Mouse (Mus musculus): ENCODE results near the gene Prrc2b. TPM values are rescaled to one million over a fixed set of nuclear protein-coding genes. Genes with fewer than 3 reads are reported as not detected.

Prrc2b gene
- total and polyA plus RNA-seq, 2 experiments from 2014 or later: 19.5 to 66.5 TPM

DNA sequence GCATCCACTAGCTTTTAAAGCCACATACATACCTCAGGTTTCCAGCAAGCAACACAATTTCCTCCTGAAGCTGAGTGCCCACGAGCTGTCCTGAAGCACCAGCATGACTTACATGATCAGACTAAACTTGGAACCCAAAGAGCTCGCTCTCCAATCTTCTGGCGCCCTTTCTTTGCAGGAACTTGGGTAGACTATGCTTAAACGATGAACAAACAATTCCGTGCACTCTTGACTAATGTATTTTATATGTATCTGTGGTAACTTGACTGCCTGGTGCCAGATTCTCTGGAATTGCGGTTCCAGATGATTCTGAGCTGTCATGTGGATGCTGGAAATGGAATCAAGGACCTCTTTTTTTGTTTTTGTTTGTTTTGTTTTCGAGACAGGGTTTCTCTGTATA, 84.6 kb downstream of the Prrc2b start:
- peak overlapping the region; percentile 68 for H3K4me3 ChIP-seq (ENCODE audit: low read depth, low read length)
- ATAC-seq (ENCODE audit: insufficient read depth, low read depth) (no peak), DNase-seq (ENCODE audit: low spot score) (no peak)
- H3K27ac ChIP-seq (ENCODE audit: low read depth): peak overlapping the region; percentile 91; the same call in 1 of the 2 replicates
- peak overlapping the region; percentile 94 for H3K4me2 ChIP-seq (ENCODE audit: low read depth, low read length)
- no peaks in the 10 kb centered on the region for H3K27me3 ChIP-seq (ENCODE audit: control insufficient read depth, insufficient read depth, low read length)
- H3K36me3 ChIP-seq (replicated peaks; ENCODE audit: control insufficient read depth, insufficient read depth, low read length): peaks cover 39% of the 10 kb centered on the region
- peak overlapping the region; percentile 67 for H3K9ac ChIP-seq (replicated peaks; ENCODE audit: low read depth, low read length)
- H3K9me3 ChIP-seq (replicated peaks; ENCODE audit: control insufficient read depth, low read length): no peaks in the 10 kb centered on the region
- peaks cover 15% of the 10 kb centered on the region for H3K4me1 ChIP-seq (ENCODE audit: control insufficient read depth, insufficient read depth)
- TF ChIP-seq CTCF (IDR thresholded peaks at IDR 0.05; ENCODE audit: low read depth): no peak
- no peak for TF ChIP-seq EP300 (IDR thresholded peaks at IDR 0.05; ENCODE audit: low read depth)
- 31% methylated on average over 7 of the region's 7 CpGs for WGBS

DNA sequence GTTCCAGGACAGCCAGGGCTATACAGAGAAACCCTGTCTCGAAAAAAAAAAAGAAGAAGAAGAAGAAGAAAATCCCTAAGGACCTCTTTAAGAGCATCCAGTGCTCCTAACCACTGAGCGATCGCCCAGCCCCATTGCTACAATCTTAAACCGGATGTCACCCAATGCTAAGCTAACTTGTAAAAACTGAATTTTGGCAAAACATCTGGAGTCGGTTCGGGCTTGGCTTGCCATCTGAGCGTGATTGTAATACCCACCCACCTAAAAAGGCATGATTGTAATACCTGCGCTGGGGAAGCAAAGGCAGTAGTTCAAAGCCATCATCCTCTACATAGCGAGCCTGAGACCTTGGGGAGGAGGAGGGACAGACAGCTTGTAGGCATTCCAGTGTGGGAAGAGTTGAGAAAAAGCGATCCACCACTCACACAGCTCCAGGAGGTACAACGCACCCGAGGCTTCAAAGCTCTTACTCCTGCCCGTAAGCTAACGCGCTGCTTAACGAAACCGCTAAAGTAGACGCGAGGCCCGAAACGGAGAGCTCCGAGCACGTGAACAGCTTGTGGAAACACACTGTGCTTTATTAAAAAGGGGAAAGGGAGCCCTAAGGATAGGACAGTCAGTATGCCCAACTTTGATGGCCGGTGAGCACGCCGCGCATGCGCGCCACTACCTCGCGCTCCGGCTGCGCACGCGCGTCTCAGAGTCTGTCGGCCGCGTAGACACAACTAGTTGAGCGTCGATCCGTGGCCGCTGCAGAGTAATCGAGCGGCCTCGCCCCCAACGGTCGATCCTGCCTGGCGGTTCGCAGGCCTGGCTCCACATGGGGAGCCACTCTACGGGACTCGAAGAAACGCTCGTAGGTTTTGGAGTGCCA, 85.2 kb downstream of the Prrc2b start, which contains the start of gene Pomt1:
Pomt1 (plus strand) TSS at position 705 of the 874 bp plus-strand sequence.
- H3K27ac ChIP-seq (ENCODE audit: low read depth): peak within 1 kb of the TSS; percentile 91
- H3K36me3 ChIP-seq (replicated peaks; ENCODE audit: control insufficient read depth, insufficient read depth, low read length): peaks cover 32% of the 10 kb centered on the region
- WGBS: under 1% methylated on average over 54 of the region's 54 CpGs
- H3K9ac ChIP-seq (replicated peaks; ENCODE audit: low read depth, low read length): peak within 1 kb of the TSS; percentile 67
- ATAC-seq (ENCODE audit: insufficient read depth, low read depth) (peak; percentile 88), DNase-seq (ENCODE audit: low spot score) (peak; percentile 97)
- no peaks in the 10 kb centered on the region for H3K9me3 ChIP-seq (replicated peaks; ENCODE audit: control insufficient read depth, low read length)
- H3K27me3 ChIP-seq (ENCODE audit: control insufficient read depth, insufficient read depth, low read length): no peaks in the 10 kb centered on the region
- H3K4me1 ChIP-seq (ENCODE audit: control insufficient read depth, insufficient read depth): peaks cover 15% of the 10 kb centered on the region
- TF ChIP-seq CTCF (IDR thresholded peaks at IDR 0.05; ENCODE audit: low read depth) (0 out of 2 replicates have a peak, but pooled peaks have one; percentile 6), EP300 (IDR thresholded peaks at IDR 0.05; ENCODE audit: low read depth) (no peak)
- peak within 1 kb of the TSS; percentile 94 for H3K4me2 ChIP-seq (ENCODE audit: low read depth, low read length)
- H3K4me3 ChIP-seq (ENCODE audit: low read depth, low read length): peak within 1 kb of the TSS; percentile 68

DNA sequence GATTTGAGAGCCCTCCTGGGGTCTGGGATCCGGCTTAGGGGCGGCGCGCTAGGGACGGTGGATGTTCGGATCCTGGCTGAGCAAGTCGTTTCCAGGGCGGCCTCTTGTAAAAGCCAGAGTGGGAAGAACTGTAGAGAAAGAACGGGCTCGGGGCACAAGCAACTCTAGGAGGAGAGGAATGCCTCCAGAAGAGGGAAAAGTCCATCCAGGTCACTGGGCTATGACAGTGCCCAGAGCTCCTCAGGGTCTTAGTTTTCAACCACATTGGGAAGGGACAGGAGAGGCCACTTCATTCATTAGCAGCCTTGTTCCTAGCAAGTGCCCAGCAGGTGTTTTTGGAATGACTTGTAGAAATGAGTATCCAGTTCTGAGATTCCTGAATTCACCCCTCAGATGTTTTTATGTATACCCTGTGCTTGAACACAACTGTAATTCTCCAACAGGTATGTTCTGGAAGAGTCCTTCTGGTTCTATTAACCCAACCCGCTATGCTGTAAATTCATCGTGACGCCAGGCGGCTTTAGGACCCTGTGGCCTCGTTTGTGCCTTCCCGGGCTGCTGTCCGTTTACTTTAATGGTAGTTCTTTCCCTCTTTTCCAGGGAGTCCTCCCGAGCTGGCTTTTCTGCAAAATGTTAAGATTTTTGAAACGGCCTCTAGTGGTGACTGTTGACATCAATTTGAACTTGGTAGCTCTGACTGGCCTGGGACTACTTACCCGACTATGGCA, 86.0 kb downstream of the Prrc2b start:
- H3K4me2 ChIP-seq (ENCODE audit: low read depth, low read length): peak overlapping the region; percentile 94
- TF ChIP-seq CTCF (IDR thresholded peaks at IDR 0.05; ENCODE audit: low read depth) (peak; percentile 41), EP300 (IDR thresholded peaks at IDR 0.05; ENCODE audit: low read depth) (no peak)
- ATAC-seq (ENCODE audit: insufficient read depth, low read depth): peak; percentile 31
- H3K4me1 ChIP-seq (ENCODE audit: control insufficient read depth, insufficient read depth): peaks cover 15% of the 10 kb centered on the region
- no peaks in the 10 kb centered on the region for H3K27me3 ChIP-seq (ENCODE audit: control insufficient read depth, insufficient read depth, low read length)
- H3K36me3 ChIP-seq (replicated peaks; ENCODE audit: control insufficient read depth, insufficient read depth, low read length): peaks cover 24% of the 10 kb centered on the region
- peak overlapping the region; percentile 91 for H3K27ac ChIP-seq (ENCODE audit: low read depth)
- H3K9me3 ChIP-seq (replicated peaks; ENCODE audit: control insufficient read depth, low read length): no peaks in the 10 kb centered on the region
- H3K4me3 ChIP-seq (ENCODE audit: low read depth, low read length): peak overlapping the region; percentile 68
- H3K9ac ChIP-seq (replicated peaks; ENCODE audit: low read depth, low read length): peak overlapping the region; percentile 67
- 0% methylated on average over 20 of the region's 20 CpGs for WGBS
- peak; percentile 73 for DNase-seq (ENCODE audit: low spot score)

DNA sequence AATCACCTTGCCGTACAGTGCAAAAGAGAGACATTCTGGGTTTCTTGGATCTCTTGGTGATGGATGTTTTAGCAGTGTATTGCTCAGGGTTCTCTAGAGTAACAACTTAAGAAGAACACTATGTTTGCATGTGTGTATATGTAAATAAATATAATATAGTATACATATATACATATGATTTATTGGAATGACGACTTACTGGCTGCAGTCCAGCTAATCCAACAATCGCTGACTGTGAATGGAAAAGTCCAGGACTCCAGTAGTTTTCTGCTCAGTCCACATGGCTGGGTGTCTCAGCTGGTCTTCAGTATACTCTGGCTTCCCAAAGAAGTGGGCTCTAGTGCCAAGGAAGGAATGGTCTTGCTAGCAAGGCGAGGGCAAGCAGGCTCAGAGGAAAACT, 86.7 kb downstream of the Prrc2b start:
- Histone ChIP-seq H3K27ac (ENCODE audit: low read depth) (no peak overlapping the region), H3K4me1 (ENCODE audit: control insufficient read depth, insufficient read depth) (peaks cover 15% of the 10 kb centered on the region), H3K27me3 (ENCODE audit: control insufficient read depth, insufficient read depth, low read length) (no peaks in the 10 kb centered on the region), H3K9ac (replicated peaks; ENCODE audit: low read depth, low read length) (peak overlapping the region; percentile 67; the same call in 1 of the 2 replicates), H3K4me3 (ENCODE audit: low read depth, low read length) (peak overlapping the region; percentile 68), H3K4me2 (ENCODE audit: low read depth, low read length) (peak overlapping the region; percentile 94), H3K36me3 (replicated peaks; ENCODE audit: control insufficient read depth, insufficient read depth, low read length) (peaks cover 21% of the 10 kb centered on the region), H3K9me3 (replicated peaks; ENCODE audit: control insufficient read depth, low read length) (no peaks in the 10 kb centered on the region)
- no peak for TF ChIP-seq CTCF (IDR thresholded peaks at IDR 0.05; ENCODE audit: low read depth)
- no peak for TF ChIP-seq EP300 (IDR thresholded peaks at IDR 0.05; ENCODE audit: low read depth)
- WGBS: 33% methylated on average over 4 of the region's 4 CpGs
- no peak for ATAC-seq (ENCODE audit: insufficient read depth, low read depth)
- no peak for DNase-seq (ENCODE audit: low spot score)

DNA sequence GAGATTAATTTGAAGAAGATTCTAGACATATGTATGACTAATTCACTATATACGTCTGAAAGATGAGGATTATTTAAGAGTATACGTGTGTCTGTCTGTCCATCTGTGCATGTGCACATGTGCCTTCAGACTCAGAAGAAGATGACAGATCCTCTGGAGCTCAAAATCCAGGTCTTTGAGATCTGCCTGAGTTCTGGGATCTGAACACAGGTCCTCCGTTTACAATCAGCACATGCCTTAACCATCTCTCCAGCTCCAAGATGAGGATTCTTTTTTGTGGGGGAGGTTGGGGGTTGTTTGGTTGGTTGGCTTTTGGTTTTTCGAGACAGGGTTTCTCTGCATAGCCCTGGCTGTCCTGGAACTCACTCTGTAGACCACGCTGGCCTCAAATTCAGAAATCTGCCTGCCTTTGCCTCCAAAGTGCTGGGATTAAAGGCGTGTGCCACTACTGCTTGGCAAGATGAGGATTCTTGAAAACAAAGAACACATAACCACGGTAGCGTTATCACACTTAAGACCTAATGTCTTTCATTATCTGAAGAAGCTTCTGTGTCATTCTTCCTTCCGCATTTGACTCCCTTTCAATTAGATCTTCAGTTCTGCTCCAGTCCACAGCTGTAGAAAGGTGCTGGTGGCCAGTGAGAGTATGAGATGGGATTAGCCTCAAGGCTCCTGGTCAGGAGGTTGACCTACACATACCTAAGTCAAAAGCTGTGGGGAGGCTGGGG, 88.0 kb downstream of the Prrc2b start:
- 90% methylated on average over 9 of the region's 9 CpGs for WGBS
- no peak for TF ChIP-seq CTCF (IDR thresholded peaks at IDR 0.05; ENCODE audit: low read depth)
- TF ChIP-seq EP300 (IDR thresholded peaks at IDR 0.05; ENCODE audit: low read depth): no peak
- Histone ChIP-seq H3K9me3 (replicated peaks; ENCODE audit: control insufficient read depth, low read length) (no peaks in the 10 kb centered on the region), H3K27me3 (ENCODE audit: control insufficient read depth, insufficient read depth, low read length) (no peaks in the 10 kb centered on the region), H3K4me2 (ENCODE audit: low read depth, low read length) (no peak overlapping the region), H3K4me1 (ENCODE audit: control insufficient read depth, insufficient read depth) (peaks cover 15% of the 10 kb centered on the region), H3K27ac (ENCODE audit: low read depth) (no peak overlapping the region), H3K36me3 (replicated peaks; ENCODE audit: control insufficient read depth, insufficient read depth, low read length) (peaks cover 17% of the 10 kb centered on the region), H3K9ac (replicated peaks; ENCODE audit: low read depth, low read length) (no peak overlapping the region), H3K4me3 (ENCODE audit: low read depth, low read length) (no peak overlapping the region)
- no peak for DNase-seq (ENCODE audit: low spot score)
- no peak for ATAC-seq (ENCODE audit: insufficient read depth, low read depth)
